In the genomic region with DNA sequence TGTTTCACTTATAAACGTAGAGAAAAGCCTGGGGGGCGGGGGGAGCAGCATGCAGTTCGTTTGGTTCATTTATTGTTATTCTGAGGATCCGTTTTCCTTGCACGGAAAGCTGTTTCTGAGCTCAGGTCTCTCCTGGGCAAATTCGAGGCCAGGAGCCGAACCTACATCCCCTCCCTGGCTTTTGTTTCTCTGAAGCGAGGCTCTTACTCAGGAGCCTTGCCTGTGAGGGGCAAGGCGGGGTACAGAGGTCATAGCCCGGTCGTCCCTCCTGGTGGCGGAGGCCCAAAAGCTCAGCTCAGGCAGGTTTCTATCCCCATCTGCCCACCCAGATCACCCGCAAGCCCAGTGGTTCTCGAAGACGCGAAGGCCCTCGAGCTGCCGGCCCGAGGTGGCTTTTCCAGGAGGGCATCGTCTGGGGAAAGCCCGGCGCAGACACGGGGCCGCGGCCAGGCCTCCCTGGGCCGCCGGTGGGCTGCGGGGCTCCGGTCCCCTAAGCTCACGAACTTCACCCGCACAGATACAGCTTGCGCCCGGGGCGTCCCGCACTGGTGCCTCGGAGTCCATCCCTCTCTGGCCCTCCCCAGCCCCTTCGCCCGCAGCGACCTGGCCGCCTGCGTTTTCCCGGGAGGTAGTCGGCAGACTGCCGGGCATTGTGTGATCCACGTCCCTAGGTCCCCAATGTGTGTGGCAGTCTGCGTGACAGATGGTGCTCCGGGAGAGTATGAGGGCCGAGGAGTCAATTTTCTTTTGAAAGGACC, we compare ENCODE assay signal across 9 mouse cellular contexts. TPM values are rescaled to one million over a fixed set of nuclear protein-coding genes. Genes with fewer than 3 reads are reported as not detected.
DNase-seq lines count a peak whose midpoint lies in the region; ATAC-seq and TF ChIP-seq lines count a peak whose summit lies in the region.
"Had no signal": no experiment of that assay in that cellular context is flagged by ENCODE, and none has a peak within 500 bp of the region (broad histone marks: within the 10 kb centered on the region; RNA-seq: fewer than 3 reads in every experiment).

No protein-coding gene starts in this region.

- peak overlapping the region; percentile 70 for H3K4me3 ChIP-seq in E14TG2a.4 (replicated peaks; ENCODE audit: low read length)
- peak overlapping the region; percentile 62 for H3K4me3 ChIP-seq in hindbrain, embryonic 12.5 days
- H3K4me3 ChIP-seq in midbrain, embryonic 13.5 days (replicated peaks): peak overlapping the region; percentile 58

- H3K4me1 ChIP-seq in E14TG2a.4 (replicated peaks; ENCODE audit: low read depth, low read length): peaks cover 22% of the 10 kb centered on the region
- H3K4me1 ChIP-seq in hindbrain, embryonic 12.5 days: peaks cover 8% of the 10 kb centered on the region; the same call in 1 of the 2 replicates
- peaks cover 28% of the 10 kb centered on the region for H3K4me1 ChIP-seq in midbrain, embryonic 13.5 days (replicated peaks)

- 0 out of 2 replicates have a peak, but pooled peaks have one; percentile 22 for ATAC-seq in common myeloid progenitor, adult 5-6 weeks (replicated peaks; ENCODE audit: low read depth, poor library complexity, severe bottlenecking)
- ATAC-seq in hindbrain, embryonic 12.5 days (ENCODE audit: low FRiP score): peak; percentile 78
- peak; percentile 82 for ATAC-seq in midbrain, embryonic 13.5 days

- H3K36me3 ChIP-seq in E14TG2a.4 (ENCODE audit: insufficient read depth, low read length): no peaks in the 10 kb centered on the region
- no peaks in the 10 kb centered on the region for H3K36me3 ChIP-seq in hindbrain, embryonic 12.5 days
- H3K36me3 ChIP-seq in midbrain, embryonic 13.5 days: no peaks in the 10 kb centered on the region

- H3K9ac ChIP-seq in hindbrain, embryonic 12.5 days: peak overlapping the region; percentile 89
- peak overlapping the region; percentile 94 for H3K9ac ChIP-seq in midbrain, embryonic 13.5 days (replicated peaks)

- H3K27ac ChIP-seq in hindbrain, embryonic 12.5 days: peak overlapping the region; percentile 99
- peak overlapping the region; percentile 98 for H3K27ac ChIP-seq in midbrain, embryonic 13.5 days

- peak; percentile 11 for DNase-seq in gastrocnemius, postnatal 10 days
- DNase-seq in gastrocnemius, postnatal 4 days (ENCODE audit: low spot score in 2 of 2): no peak
- DNase-seq in thymus, postnatal 4 days: no peak
- DNase-seq in right cerebral cortex, adult 2 months (ENCODE audit: low spot score in 2 of 2): no peak

- TF ChIP-seq CTCF in E14TG2a.4 (conservative IDR thresholded peaks at IDR 0.05; ENCODE audit: low read length): no peak

- H3K9me3 ChIP-seq in E14TG2a.4 (ENCODE audit: low read length): no peaks in the 10 kb centered on the region
- H3K9me3 ChIP-seq in hindbrain, embryonic 12.5 days (replicated peaks): no peaks in the 10 kb centered on the region
- no peaks in the 10 kb centered on the region for H3K9me3 ChIP-seq in midbrain, embryonic 13.5 days

- H3K27me3 ChIP-seq in E14TG2a.4 (ENCODE audit: insufficient read depth, low read length): peaks cover 64% of the 10 kb centered on the region
- peaks cover 44% of the 10 kb centered on the region for H3K27me3 ChIP-seq in hindbrain, embryonic 12.5 days
- peaks cover 50% of the 10 kb centered on the region for H3K27me3 ChIP-seq in midbrain, embryonic 13.5 days
- H3K27me3 ChIP-seq: CH12.LX had no signal

- peak overlapping the region; percentile 55 for H3K4me2 ChIP-seq in hindbrain, embryonic 12.5 days (replicated peaks)
- H3K4me2 ChIP-seq in midbrain, embryonic 13.5 days (replicated peaks): peak overlapping the region; percentile 75

- 1% methylated on average over 48 of the region's 48 CpGs for WGBS in hindbrain, embryonic 12.5 days
- WGBS in midbrain, embryonic 13.5 days: under 1% methylated on average over 48 of the region's 48 CpGs

RNA-seq across cellular contexts. Expression of gene Nhlh2, which starts 1.6 kb away (rescaled TPM):
- total RNA-seq in gastrocnemius, postnatal 10 days (2021): not detected
- not detected for total RNA-seq in gastrocnemius, postnatal 4 days (2021)
- not detected in 2 replicates for total RNA-seq in common myeloid progenitor, adult 5-6 weeks (2017)
- 144 and 164 TPM in 2 replicates for polyA plus RNA-seq in hindbrain, embryonic 12.5 days (2016; fragmentation: Nextera tagmentation; extraction: Ambion mirVana)
- polyA plus RNA-seq in midbrain, embryonic 13.5 days (2015; fragmentation: Nextera tagmentation; extraction: Ambion mirVana): 86.9 and 98.1 TPM in 2 replicates
- total RNA-seq: CH12.LX had no signal

Comparison
In these comparisons a context has a peak if more than half of its experiments do, and no peak if none do; other contexts are left out.
1. ATAC-seq: peak in every context shown above with its lines; median percentile 82 in midbrain, embryonic 13.5 days; 78 in hindbrain, embryonic 12.5 days; 22 in common myeloid progenitor, adult 5-6 weeks.